Mouse (Mus musculus) forebrain, embryonic 11.5 days (tissue): ENCODE results near the gene Gstp1. TPM values are rescaled to one million over a fixed set of nuclear protein-coding genes. Genes with fewer than 3 reads are reported as not detected.
"Not testable (repeated sequence)": the region's sequence is repeated elsewhere in the genome, so short reads cannot be mapped to it uniquely, and the experiment has no call there.

ENCODE experiments used
- ATAC-seq: fragments of 200-750 bp; cut with Nextera tagmentation; replicated peaks from 2 replicates; pipeline ENCODE4 v1.8.0; 2017; ENCODE audit warnings: moderate TSS enrichment; ENCODE audit not compliant: low FRiP score
- DNase-seq: peaks from one replicate; pipeline ENCODE4 v3.0.0-alpha.2; 2017; ENCODE audit warnings: low spot score
- H3K27ac ChIP-seq: fragments of 300-500 bp; sonication (generic); 2 replicates; pipeline ENCODE4 v1.5.1; 2014; ENCODE audit warnings: low read depth, low read length
- H3K27me3 ChIP-seq: fragments of 300-500 bp; sonication (generic); 2 replicates; pipeline ENCODE4 v1.6.1; 2014; ENCODE audit warnings: mild to moderate bottlenecking, low read length, mixed read lengths; ENCODE audit not compliant: control insufficient read depth, insufficient read depth
- H3K36me3 ChIP-seq: fragments of 300-500 bp; sonication (generic); 2 replicates; pipeline ENCODE4 v1.6.1; 2014; ENCODE audit warnings: mild to moderate bottlenecking, low read length, moderate library complexity, mixed read lengths; ENCODE audit not compliant: control insufficient read depth, insufficient read depth
- H3K4me1 ChIP-seq: fragments of 300-500 bp; sonication (generic); replicated peaks from 2 replicates; pipeline ENCODE4 v1.6.1; 2014; ENCODE audit warnings: low read length, mixed read lengths; ENCODE audit not compliant: control insufficient read depth, insufficient read depth
- H3K4me2 ChIP-seq: fragments of 300-500 bp; sonication (generic); 2 replicates; pipeline ENCODE4 v1.6.1; 2014; ENCODE audit warnings: low read depth, mild to moderate bottlenecking, low read length, moderate library complexity, mixed read lengths; ENCODE audit not compliant: severe bottlenecking
- H3K4me3 ChIP-seq: fragments of 300-500 bp; sonication (generic); 2 replicates; pipeline ENCODE4 v1.5.1; 2014; ENCODE audit warnings: low read depth, low read length
- H3K9ac ChIP-seq: fragments of 300-500 bp; sonication (generic); 2 replicates; pipeline ENCODE4 v1.6.1; 2014; ENCODE audit warnings: low read length
- H3K9me3 ChIP-seq: fragments of 300-500 bp; sonication (generic); 2 replicates; pipeline ENCODE4 v1.6.1; 2016; ENCODE audit warnings: low read length, mixed read lengths; ENCODE audit not compliant: control insufficient read depth
- whole genome bisulfite sequencing: fragments of 180-500 bp; shearing (Covaris S2); extraction: QIAGEN DNeasy Blood & Tissue Kit; methylation state at CpG from one replicate; pipeline ENCODE4 v1.1.7; 2014; 5-methylcytosine and 5-hydroxymethylcytosine counted together
- polyA plus RNA-seq: library from polyadenylated mRNA; unstranded; fragments of >200 nt; fragmentation: Nextera tagmentation; extraction: Ambion mirVana; gene quantifications from 2 replicates; pipeline ENCODE4 v1.2.1, GENCODE M21; 2014

Gstp1 gene
- polyA plus RNA-seq, 1 experiment from 2014 or later, result 347 TPM

- not testable (repeated sequence) for DNase-seq
- peak; percentile 42; the same call in 1 of the 2 replicates for ATAC-seq
- WGBS, result 28% methylated on average over 7 of the region's 8 CpGs
These were observed 514 bp downstream of the Gstp1 start for GRCm38 (mm10) chr19:4037154-4037787.

GRCm38 (mm10) chr19:4036327-4037045 lies 1.3 kb downstream of the Gstp1 start:
- ATAC-seq (no peak), DNase-seq (no peak)
- Histone ChIP-seq H3K9ac (no peak overlapping the region), H3K36me3 (no peaks in the 10 kb centered on the region; the same call in 1 of the 2 replicates), H3K4me3 (no peak overlapping the region), H3K27ac (no peak overlapping the region), H3K4me2 (no peak overlapping the region), H3K4me1 (peaks cover 5% of the 10 kb centered on the region), H3K27me3 (no peaks in the 10 kb centered on the region), H3K9me3 (no peaks in the 10 kb centered on the region)
- WGBS, result 86% methylated on average over 12 of the region's 12 CpGs

More at GRCm38 (mm10) chr19:4037154-4037787, 514 bp downstream of the Gstp1 start:
- H3K27me3 ChIP-seq, H3K36me3 ChIP-seq, H3K27ac ChIP-seq, H3K9me3 ChIP-seq, H3K4me1 ChIP-seq: not testable (repeated sequence)
- H3K4me2 ChIP-seq, result peak overlapping the region; percentile 72
- H3K4me3 ChIP-seq, result peak overlapping the region; percentile 59
- H3K9ac ChIP-seq, result peak overlapping the region; percentile 81

GRCm38 (mm10) chr19:4033742-4034141 lies 4.0 kb downstream of the Gstp1 start:
- H3K4me1 ChIP-seq, result peaks cover 5% of the 10 kb centered on the region
- H3K9me3 ChIP-seq, result no peaks in the 10 kb centered on the region
- WGBS, result 68% methylated on average over 5 of the region's 5 CpGs
- H3K27ac ChIP-seq, result no peak overlapping the region
- DNase-seq (no peak), ATAC-seq (no peak)
- H3K4me3 ChIP-seq, result no peak overlapping the region
- H3K36me3 ChIP-seq, result no peaks in the 10 kb centered on the region; the same call in 1 of the 2 replicates
- no peaks in the 10 kb centered on the region for H3K27me3 ChIP-seq
- H3K4me2 ChIP-seq, result no peak overlapping the region
- no peak overlapping the region for H3K9ac ChIP-seq

- Histone ChIP-seq H3K9ac (no peak overlapping the region), H3K36me3 (no peaks in the 10 kb centered on the region; the same call in 1 of the 2 replicates), H3K27me3 (no peaks in the 10 kb centered on the region), H3K4me3 (no peak overlapping the region), H3K9me3 (no peaks in the 10 kb centered on the region), H3K4me2 (no peak overlapping the region), H3K4me1 (peaks cover 5% of the 10 kb centered on the region), H3K27ac (no peak overlapping the region)
- ATAC-seq (no peak), DNase-seq (no peak)
- WGBS, result 87% methylated on average over 3 of the region's 3 CpGs
These were observed 4.5 kb downstream of the Gstp1 start for GRCm38 (mm10) chr19:4033298-4033697.

- DNase-seq (no peak), ATAC-seq (no peak)
- Histone ChIP-seq H3K36me3 (no peaks in the 10 kb centered on the region; the same call in 1 of the 2 replicates), H3K4me1 (peaks cover 3% of the 10 kb centered on the region), H3K4me2 (no peak overlapping the region), H3K9me3 (no peaks in the 10 kb centered on the region), H3K4me3 (no peak overlapping the region), H3K9ac (no peak overlapping the region), H3K27ac (no peak overlapping the region), H3K27me3 (no peaks in the 10 kb centered on the region)
- WGBS, result 53% methylated on average over 7 of the region's 7 CpGs
These were observed 5.1 kb downstream of the Gstp1 start for GRCm38 (mm10) chr19:4032668-4033067.

GRCm38 (mm10) chr19:4027576-4027975 lies 10.2 kb downstream of the Gstp1 start:
- ATAC-seq (no peak), DNase-seq (no peak)

GRCm38 (mm10) chr19:4023185-4023584 lies 14.6 kb downstream of the Gstp1 start:
- Histone ChIP-seq H3K4me1 (no peaks in the 10 kb centered on the region; the same call in 1 of the 2 replicates), H3K9me3 (no peaks in the 10 kb centered on the region; the same call in 1 of the 2 replicates), H3K27ac (no peak overlapping the region), H3K4me3 (no peak overlapping the region), H3K9ac (no peak overlapping the region), H3K27me3 (no peaks in the 10 kb centered on the region), H3K36me3 (no peaks in the 10 kb centered on the region), H3K4me2 (no peak overlapping the region)
- ATAC-seq (no peak), DNase-seq (no peak)
- WGBS, result 79% methylated on average over 7 of the region's 7 CpGs

More at GRCm38 (mm10) chr19:4027576-4027975, 10.2 kb downstream of the Gstp1 start:
- Histone ChIP-seq H3K9ac (no peak overlapping the region), H3K27ac (no peak overlapping the region), H3K36me3 (no peaks in the 10 kb centered on the region), H3K27me3 (no peaks in the 10 kb centered on the region), H3K4me3 (no peak overlapping the region), H3K4me2 (no peak overlapping the region), H3K4me1 (no peaks in the 10 kb centered on the region), H3K9me3 (no peaks in the 10 kb centered on the region; the same call in 1 of the 2 replicates)

GRCm38 (mm10) chr19:4018743-4019583 lies 18.8 kb downstream of the Gstp1 start:
- Histone ChIP-seq H3K4me2 (no peak overlapping the region), H3K27ac (no peak overlapping the region)
- no peak for ATAC-seq

More at GRCm38 (mm10) chr19:4018743-4019583, 18.8 kb downstream of the Gstp1 start:
- Histone ChIP-seq H3K9ac (no peak overlapping the region), H3K27me3 (no peaks in the 10 kb centered on the region), H3K36me3 (no peaks in the 10 kb centered on the region), H3K9me3 (no peaks in the 10 kb centered on the region), H3K4me1 (no peaks in the 10 kb centered on the region; the same call in 1 of the 2 replicates), H3K4me3 (no peak overlapping the region)
- peak; percentile 72 for DNase-seq
- 37% methylated on average over 18 of the region's 18 CpGs for WGBS
